ENCODE assay signal across 1 mouse cellular context in the genomic region with DNA sequence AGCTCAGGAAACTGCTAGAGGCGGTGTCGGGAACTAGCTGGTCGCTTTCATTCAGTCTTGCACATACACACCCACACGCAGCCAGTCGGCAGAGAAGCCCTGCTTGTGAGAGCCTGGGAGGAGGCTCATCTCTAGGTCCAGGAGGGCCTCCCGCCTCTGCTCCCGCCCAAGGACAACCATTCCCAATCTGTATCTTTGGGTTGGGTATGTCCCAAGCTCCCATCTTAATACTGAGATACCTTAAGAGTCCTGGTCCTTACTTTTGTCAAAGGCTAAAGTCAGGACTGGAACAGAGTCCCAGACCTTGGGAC.
TF ChIP-seq lines count a peak whose summit lies in the region.

No protein-coding gene starts in this region.

TF ChIP-seq in CH12.LX, 34 proteins besides CTCF, POLR2A, EP300 and RAD21:
- peak; percentile 69; the same call in 1 of the 2 replicates for TF ChIP-seq SIN3A (IDR thresholded peaks at IDR 0.05; ENCODE audit: low read length)
- no peak for TF ChIP-seq MXI1 (IDR thresholded peaks at IDR 0.05; ENCODE audit: low read depth, low read length)
- TF ChIP-seq ZKSCAN1 (IDR thresholded peaks at IDR 0.05; ENCODE audit: borderline replicate concordance, low read depth, low read length), result no peak
- no peak for TF ChIP-seq UBTF (IDR thresholded peaks at IDR 0.05; ENCODE audit: low read depth, low read length)
- no peak for TF ChIP-seq JUND (conservative IDR thresholded peaks at IDR 0.05; ENCODE audit: low read depth, low read length)
- TF ChIP-seq MAFK (IDR thresholded peaks at IDR 0.05; ENCODE audit: insufficient replicate concordance, low read length), result no peak
- TF ChIP-seq USF1 (IDR thresholded peaks at IDR 0.05; ENCODE audit: low read depth, low read length), result no peak
- TF ChIP-seq ZMIZ1 (IDR thresholded peaks at IDR 0.05; ENCODE audit: low read depth, low read length), result no peak
